Mouse (Mus musculus): ENCODE data around the gene Atxn1.

GRCm38 (mm10) chr13:45816670-45817069, 148.1 kb downstream of the Atxn1 start:
- TF ChIP-seq TCF12 (IDR thresholded peaks at IDR 0.05; ENCODE audit: insufficient read depth, poor library complexity, severe bottlenecking) (no peak), POLR2A (IDR thresholded peaks at IDR 0.05; ENCODE audit: insufficient read length, low read depth) (no peak), MAX (IDR thresholded peaks at IDR 0.05; ENCODE audit: low read depth) (no peak), USF1 (IDR thresholded peaks at IDR 0.05; ENCODE audit: low read depth) (no peak), POLR2AphosphoS2 (IDR thresholded peaks at IDR 0.05; ENCODE audit: insufficient read length, low read depth) (no peak), SRF (IDR thresholded peaks at IDR 0.05; ENCODE audit: control insufficient read depth, insufficient read length, low read depth) (no peak), E2F4 (IDR thresholded peaks at IDR 0.05; ENCODE audit: insufficient read depth) (no peak), CEBPB (IDR thresholded peaks at IDR 0.05; ENCODE audit: insufficient read depth, poor library complexity, severe bottlenecking) (no peak)

Measured in myocyte (in vitro differentiated cells).